Mouse (Mus musculus): ENCODE measurements at regions not wholly inside any gene's neighbourhood (a gene's known extent, or its start where the extent isn't known, plus 50 kb on each side); places are given as distances from the start of the nearest gene placed in this dataset.
A peak's percentile ranks its signal among the peaks of the same experiment; 100 is the strongest.

- ATAC-seq, result no peak
- WGBS, result 64% methylated on average over 9 of the region's 9 CpGs
- H3K36me3 ChIP-seq (ENCODE audit: control insufficient read depth, insufficient read depth), result no peaks in the 10 kb centered on the region
- no peak overlapping the region for H3K9ac ChIP-seq (ENCODE audit: low read depth, low read length)
- H3K4me3 ChIP-seq (ENCODE audit: low read depth, low read length), result no peak overlapping the region
- H3K4me1 ChIP-seq (replicated peaks; ENCODE audit: control insufficient read depth, insufficient read depth, low read length), result no peaks in the 10 kb centered on the region
- no peaks in the 10 kb centered on the region for H3K9me3 ChIP-seq (ENCODE audit: control insufficient read depth)
- H3K4me2 ChIP-seq (replicated peaks; ENCODE audit: low read depth), result no peak overlapping the region
- no peak overlapping the region for H3K27ac ChIP-seq (ENCODE audit: low read depth, low read length)
- TF ChIP-seq CTCF (IDR thresholded peaks at IDR 0.05; ENCODE audit: low read depth), result no peak
- H3K27me3 ChIP-seq (replicated peaks; ENCODE audit: control insufficient read depth, insufficient read depth, low read length), result no peaks in the 10 kb centered on the region
Observed at GRCm38 (mm10) chr14:58691129-58691828, 451.4 kb downstream of the 1700129C05Rik start.

GRCm38 (mm10) chr14:58687814-58688213 lies 454.9 kb downstream of the 1700129C05Rik start:
- ATAC-seq, result no peak
- Histone ChIP-seq H3K27ac (ENCODE audit: low read depth, low read length) (no peak overlapping the region), H3K9ac (ENCODE audit: low read depth, low read length) (no peak overlapping the region), H3K4me1 (replicated peaks; ENCODE audit: control insufficient read depth, insufficient read depth, low read length) (no peaks in the 10 kb centered on the region), H3K4me2 (replicated peaks; ENCODE audit: low read depth) (no peak overlapping the region), H3K27me3 (replicated peaks; ENCODE audit: control insufficient read depth, insufficient read depth, low read length) (no peaks in the 10 kb centered on the region), H3K4me3 (ENCODE audit: low read depth, low read length) (no peak overlapping the region), H3K9me3 (ENCODE audit: control insufficient read depth) (no peaks in the 10 kb centered on the region), H3K36me3 (ENCODE audit: control insufficient read depth, insufficient read depth) (no peaks in the 10 kb centered on the region)
- 83% methylated on average over 4 of the region's 4 CpGs for WGBS
- no peak for TF ChIP-seq CTCF (IDR thresholded peaks at IDR 0.05; ENCODE audit: low read depth)

GRCm38 (mm10) chr14:58678781-58679180 lies 463.9 kb downstream of the 1700129C05Rik start:
- Histone ChIP-seq H3K27ac (ENCODE audit: low read depth, low read length) (no peak overlapping the region), H3K4me1 (replicated peaks; ENCODE audit: control insufficient read depth, insufficient read depth, low read length) (no peaks in the 10 kb centered on the region), H3K27me3 (replicated peaks; ENCODE audit: control insufficient read depth, insufficient read depth, low read length) (no peaks in the 10 kb centered on the region), H3K36me3 (ENCODE audit: control insufficient read depth, insufficient read depth) (no peaks in the 10 kb centered on the region), H3K4me2 (replicated peaks; ENCODE audit: low read depth) (no peak overlapping the region), H3K9ac (ENCODE audit: low read depth, low read length) (no peak overlapping the region), H3K4me3 (ENCODE audit: low read depth, low read length) (no peak overlapping the region), H3K9me3 (ENCODE audit: control insufficient read depth) (no peaks in the 10 kb centered on the region)
- 76% methylated on average over 6 of the region's 6 CpGs for WGBS
- TF ChIP-seq CTCF (IDR thresholded peaks at IDR 0.05; ENCODE audit: low read depth), result no peak
- no peak for ATAC-seq

GRCm38 (mm10) chr14:58678126-58678656 lies 464.5 kb downstream of the 1700129C05Rik start:
- no peak for ATAC-seq
- Histone ChIP-seq H3K9ac (ENCODE audit: low read depth, low read length) (no peak overlapping the region), H3K4me3 (ENCODE audit: low read depth, low read length) (no peak overlapping the region), H3K4me1 (replicated peaks; ENCODE audit: control insufficient read depth, insufficient read depth, low read length) (no peaks in the 10 kb centered on the region), H3K9me3 (ENCODE audit: control insufficient read depth) (no peaks in the 10 kb centered on the region), H3K36me3 (ENCODE audit: control insufficient read depth, insufficient read depth) (no peaks in the 10 kb centered on the region), H3K27ac (ENCODE audit: low read depth, low read length) (no peak overlapping the region), H3K4me2 (replicated peaks; ENCODE audit: low read depth) (no peak overlapping the region), H3K27me3 (replicated peaks; ENCODE audit: control insufficient read depth, insufficient read depth, low read length) (no peaks in the 10 kb centered on the region)
- 40% methylated on average over 11 of the region's 11 CpGs for WGBS
- no peak for TF ChIP-seq CTCF (IDR thresholded peaks at IDR 0.05; ENCODE audit: low read depth)

GRCm38 (mm10) chr14:58675146-58675545 lies 467.5 kb downstream of the 1700129C05Rik start:
- H3K27ac ChIP-seq (ENCODE audit: low read depth, low read length), result no peak overlapping the region
- no peaks in the 10 kb centered on the region for H3K27me3 ChIP-seq (replicated peaks; ENCODE audit: control insufficient read depth, insufficient read depth, low read length)
- H3K36me3 ChIP-seq (ENCODE audit: control insufficient read depth, insufficient read depth), result no peaks in the 10 kb centered on the region
- no peak overlapping the region for H3K9ac ChIP-seq (ENCODE audit: low read depth, low read length)
- no peaks in the 10 kb centered on the region for H3K4me1 ChIP-seq (replicated peaks; ENCODE audit: control insufficient read depth, insufficient read depth, low read length)
- ATAC-seq, result no peak
- no peak overlapping the region for H3K4me3 ChIP-seq (ENCODE audit: low read depth, low read length)
- H3K9me3 ChIP-seq (ENCODE audit: control insufficient read depth), result no peaks in the 10 kb centered on the region
- WGBS, result 88% methylated on average over 3 of the region's 3 CpGs
- no peak for TF ChIP-seq CTCF (IDR thresholded peaks at IDR 0.05; ENCODE audit: low read depth)
- no peak overlapping the region for H3K4me2 ChIP-seq (replicated peaks; ENCODE audit: low read depth)

GRCm38 (mm10) chr14:58663946-58664345 lies 478.7 kb downstream of the 1700129C05Rik start:
- ATAC-seq, result no peak
- no peak overlapping the region for H3K4me2 ChIP-seq (replicated peaks; ENCODE audit: low read depth)
- no peaks in the 10 kb centered on the region for H3K27me3 ChIP-seq (replicated peaks; ENCODE audit: control insufficient read depth, insufficient read depth, low read length)
- peak; percentile 59 for TF ChIP-seq CTCF (IDR thresholded peaks at IDR 0.05; ENCODE audit: low read depth)
- WGBS, result 33% methylated on average over 1 of the region's 1 CpGs
- H3K27ac ChIP-seq (ENCODE audit: low read depth, low read length), result no peak overlapping the region
- no peak overlapping the region for H3K9ac ChIP-seq (ENCODE audit: low read depth, low read length)
- H3K36me3 ChIP-seq (ENCODE audit: control insufficient read depth, insufficient read depth), result no peaks in the 10 kb centered on the region
- H3K4me3 ChIP-seq (ENCODE audit: low read depth, low read length), result no peak overlapping the region
- H3K4me1 ChIP-seq (replicated peaks; ENCODE audit: control insufficient read depth, insufficient read depth, low read length), result no peaks in the 10 kb centered on the region
- H3K9me3 ChIP-seq (ENCODE audit: control insufficient read depth), result no peaks in the 10 kb centered on the region

Data from intestine, postnatal 0 days (tissue).